Mouse (Mus musculus) ES-Bruce4 (cell line): Measurements from ENCODE around the gene Vmn1r139.
"Not testable (repeated sequence)": the region's sequence is repeated elsewhere in the genome, so short reads cannot be mapped to it uniquely, and the experiment has no call there.

ENCODE experiments used
- CTCF ChIP-seq: IDR thresholded peaks from one replicate; pipeline ENCODE4 v1.8.1; 2011; ENCODE audit warnings: low read depth, low read length
- EP300 ChIP-seq: IDR thresholded peaks from 2 replicates; pipeline ENCODE4 v1.6.1; 2011; ENCODE audit warnings: low read depth, low read length; ENCODE audit not compliant: insufficient read depth
- POLR2A ChIP-seq: IDR thresholded peaks from one replicate; pipeline ENCODE4 v1.8.1; 2011; ENCODE audit warnings: low read length; ENCODE audit not compliant: insufficient read depth

DNA sequence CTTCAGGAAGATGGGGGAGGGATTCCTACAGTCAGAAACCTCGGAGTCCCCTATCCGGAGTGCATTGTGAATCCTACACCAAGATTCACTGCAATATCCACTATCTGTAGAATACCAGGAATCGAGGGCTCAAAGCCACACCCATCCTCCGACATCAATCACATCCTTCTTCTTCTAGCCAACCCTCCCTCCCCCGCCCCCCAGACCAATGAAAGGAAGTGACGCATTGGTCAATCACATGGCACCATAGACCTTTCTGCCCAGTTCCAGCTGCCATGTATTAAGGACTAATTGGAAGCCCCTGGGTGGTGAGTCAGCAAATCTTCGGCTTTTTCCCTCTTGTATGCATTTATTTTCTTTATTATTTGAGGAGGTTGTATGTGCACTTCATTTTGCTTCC lies at the start of gene Vmn1r139:
- not testable (repeated sequence) for TF ChIP-seq CTCF, POLR2A, EP300
